Mouse (Mus musculus) forebrain, embryonic 10.5 days (tissue): ENCODE results near the gene Acly. TPM values are rescaled to one million over a fixed set of nuclear protein-coding genes. Genes with fewer than 3 reads are reported as not detected.

ENCODE experiments used
- DNase-seq: peaks from one replicate; pipeline ENCODE4 v3.0.0-alpha.2; 2017; ENCODE audit warnings: low spot score; ENCODE audit errors: extremely low spot score
- H3K27ac ChIP-seq: fragments of 300-500 bp; sonication (generic); 2 replicates; pipeline ENCODE4 v1.5.1; 2016; ENCODE audit warnings: mild to moderate bottlenecking
- H3K27me3 ChIP-seq: fragments of 300-500 bp; sonication (generic); 2 replicates; pipeline ENCODE4 v1.6.1; 2016; ENCODE audit warnings: mild to moderate bottlenecking; ENCODE audit not compliant: poor library complexity, severe bottlenecking
- H3K36me3 ChIP-seq: fragments of 300-500 bp; sonication (generic); replicated peaks from 2 replicates; pipeline ENCODE4 v1.6.1; 2016; ENCODE audit warnings: mild to moderate bottlenecking, moderate library complexity
- H3K4me1 ChIP-seq: fragments of 300-500 bp; sonication (generic); 2 replicates; pipeline ENCODE4 v1.6.1; 2016
- H3K4me3 ChIP-seq: fragments of 300-500 bp; sonication (generic); 2 replicates; pipeline ENCODE4 v1.5.1; 2016; ENCODE audit warnings: mild to moderate bottlenecking, moderate library complexity
- H3K9me3 ChIP-seq: fragments of 300-500 bp; sonication (generic); 2 replicates; pipeline ENCODE4 v1.6.1; 2016; ENCODE audit warnings: mild to moderate bottlenecking, moderate library complexity
- WGBS: fragments of 180-500 bp; shearing (Covaris S2); methylation state at CpG from one replicate; pipeline ENCODE4 v1.1.7; 2016; 5-methylcytosine and 5-hydroxymethylcytosine counted together
- polyA plus RNA-seq: library from polyadenylated mRNA; unstranded; fragments of >200 nt; fragmentation: Nextera tagmentation; extraction: Ambion mirVana; gene quantifications from 2 replicates; pipeline ENCODE4 v1.2.1, GENCODE M21; 2016

The Acly gene
- 287 and 294 TPM in 2 replicates for polyA plus RNA-seq

GRCm38 (mm10) chr11:100527458-100528374 is at the start of gene Acly:
Acly (minus strand) TSS chr11:100528000.
- H3K27ac ChIP-seq = peak within 1 kb of the TSS; percentile 97
- H3K27me3 ChIP-seq = peaks cover 41% of the 10 kb centered on the region
- DNase-seq = peak; percentile 99
- H3K4me1 ChIP-seq = peaks cover 42% of the 10 kb centered on the region
- peak within 1 kb of the TSS; percentile 93 for H3K4me3 ChIP-seq
- H3K36me3 ChIP-seq = peaks cover 28% of the 10 kb centered on the region
- under 1% methylated on average over 54 of the region's 54 CpGs for WGBS
- no peaks in the 10 kb centered on the region for H3K9me3 ChIP-seq

GRCm38 (mm10) chr11:100576256-100576655 is 48.5 kb upstream of the Acly start:
- Histone ChIP-seq H3K4me3 (no peak overlapping the region), H3K4me1 (peaks cover 28% of the 10 kb centered on the region), H3K9me3 (no peaks in the 10 kb centered on the region), H3K27me3 (peaks cover 36% of the 10 kb centered on the region), H3K36me3 (peaks cover 49% of the 10 kb centered on the region), H3K27ac (0 out of 2 replicates have a peak overlapping the region, but pooled peaks have one; percentile 83)
- no peak for DNase-seq
- 71% methylated on average over 21 of the region's 21 CpGs for WGBS

- Histone ChIP-seq H3K9me3 (no peaks in the 10 kb centered on the region), H3K27ac (peak overlapping the region; percentile 83), H3K4me3 (peak overlapping the region; percentile 69), H3K36me3 (peaks cover 41% of the 10 kb centered on the region), H3K4me1 (peaks cover 35% of the 10 kb centered on the region), H3K27me3 (peaks cover 44% of the 10 kb centered on the region)
- 36% methylated on average over 2 of the region's 2 CpGs for WGBS
- DNase-seq = no peak
Measured at GRCm38 (mm10) chr11:100575484-100575855, 47.7 kb upstream of the Acly start.

- peak within 1 kb of the TSS; percentile 83 for H3K27ac ChIP-seq
- peak; percentile 63 for DNase-seq
- WGBS = 2% methylated on average over 47 of the region's 47 CpGs
Measured at GRCm38 (mm10) chr11:100574708-100575483, 47.1 kb upstream of the Acly start, which contains the start of gene Cnp. Cnp (plus strand) TSS chr11:100574904.

GRCm38 (mm10) chr11:100574188-100574587 is 46.4 kb upstream of the Acly start:
- peak overlapping the region; percentile 69 for H3K4me3 ChIP-seq
- peaks cover 44% of the 10 kb centered on the region for H3K27me3 ChIP-seq
- DNase-seq = no peak
- no peaks in the 10 kb centered on the region for H3K9me3 ChIP-seq
- H3K36me3 ChIP-seq = peaks cover 28% of the 10 kb centered on the region
- H3K27ac ChIP-seq = no peak overlapping the region
- WGBS = 92% methylated on average over 3 of the region's 3 CpGs
- peaks cover 41% of the 10 kb centered on the region for H3K4me1 ChIP-seq

More at GRCm38 (mm10) chr11:100574708-100575483, 47.1 kb upstream of the Acly start, which contains the start of gene Cnp:
- Histone ChIP-seq H3K27me3 (peaks cover 44% of the 10 kb centered on the region), H3K9me3 (no peaks in the 10 kb centered on the region), H3K4me1 (peaks cover 41% of the 10 kb centered on the region), H3K4me3 (peak within 1 kb of the TSS; percentile 69), H3K36me3 (peaks cover 35% of the 10 kb centered on the region)

- no peak overlapping the region for H3K27ac ChIP-seq
- peak overlapping the region; percentile 39 for H3K4me3 ChIP-seq
- H3K9me3 ChIP-seq = no peaks in the 10 kb centered on the region
- H3K27me3 ChIP-seq = peaks cover 36% of the 10 kb centered on the region
- H3K4me1 ChIP-seq = peaks cover 45% of the 10 kb centered on the region
- 15% methylated on average over 16 of the region's 16 CpGs for WGBS
- peaks cover under 1% of the 10 kb centered on the region; the same call in 1 of the 2 replicates for H3K36me3 ChIP-seq
- no peak for DNase-seq
Measured at GRCm38 (mm10) chr11:100571202-100571567, 43.4 kb upstream of the Acly start.

- Histone ChIP-seq H3K4me3 (peak overlapping the region; percentile 39), H3K27ac (0 out of 2 replicates have a peak overlapping the region, but pooled peaks have one; percentile 8), H3K27me3 (peaks cover 31% of the 10 kb centered on the region), H3K9me3 (no peaks in the 10 kb centered on the region), H3K4me1 (peaks cover 40% of the 10 kb centered on the region), H3K36me3 (no peaks in the 10 kb centered on the region)
- peak; percentile 74 for DNase-seq
- 8% methylated on average over 8 of the region's 8 CpGs for WGBS
Measured at GRCm38 (mm10) chr11:100570430-100571201, 42.8 kb upstream of the Acly start.

- H3K4me1 ChIP-seq = peaks cover 31% of the 10 kb centered on the region
- peaks cover 26% of the 10 kb centered on the region for H3K27me3 ChIP-seq
- 66% methylated on average over 9 of the region's 9 CpGs for WGBS
- DNase-seq = no peak
- H3K27ac ChIP-seq = no peak overlapping the region
- H3K9me3 ChIP-seq = no peaks in the 10 kb centered on the region
- no peak overlapping the region for H3K4me3 ChIP-seq
- H3K36me3 ChIP-seq = no peaks in the 10 kb centered on the region
Measured at GRCm38 (mm10) chr11:100569789-100570188, 42.0 kb upstream of the Acly start.

GRCm38 (mm10) chr11:100568692-100569091 is 40.9 kb upstream of the Acly start:
- DNase-seq = no peak
- Histone ChIP-seq H3K27me3 (peaks cover 26% of the 10 kb centered on the region), H3K4me3 (no peak overlapping the region), H3K9me3 (no peaks in the 10 kb centered on the region), H3K4me1 (peaks cover 27% of the 10 kb centered on the region), H3K27ac (no peak overlapping the region), H3K36me3 (no peaks in the 10 kb centered on the region)
- WGBS = 87% methylated on average over 8 of the region's 8 CpGs

- no peak for DNase-seq
- Histone ChIP-seq H3K27ac (no peak overlapping the region), H3K27me3 (peaks cover 24% of the 10 kb centered on the region), H3K36me3 (no peaks in the 10 kb centered on the region), H3K4me1 (peaks cover 27% of the 10 kb centered on the region), H3K9me3 (no peaks in the 10 kb centered on the region), H3K4me3 (no peak overlapping the region)
- 79% methylated on average over 9 of the region's 9 CpGs for WGBS
Measured at GRCm38 (mm10) chr11:100567815-100568245, 40.0 kb upstream of the Acly start.

- Histone ChIP-seq H3K27ac (no peak overlapping the region), H3K36me3 (no peaks in the 10 kb centered on the region), H3K27me3 (peaks cover 18% of the 10 kb centered on the region), H3K9me3 (no peaks in the 10 kb centered on the region), H3K4me3 (no peak overlapping the region), H3K4me1 (peaks cover 28% of the 10 kb centered on the region)
- WGBS = 83% methylated on average over 5 of the region's 5 CpGs
- DNase-seq = no peak
Measured at GRCm38 (mm10) chr11:100567229-100567628, 39.4 kb upstream of the Acly start.

- WGBS = 92% methylated on average over 6 of the region's 6 CpGs
- H3K4me3 ChIP-seq = no peak overlapping the region
- DNase-seq = no peak
- H3K27ac ChIP-seq = no peak overlapping the region
- peaks cover 19% of the 10 kb centered on the region for H3K4me1 ChIP-seq
- H3K9me3 ChIP-seq = no peaks in the 10 kb centered on the region
- no peaks in the 10 kb centered on the region for H3K27me3 ChIP-seq
- no peaks in the 10 kb centered on the region for H3K36me3 ChIP-seq
Measured at GRCm38 (mm10) chr11:100564703-100565102, 36.9 kb upstream of the Acly start.
